Mouse (Mus musculus) kidney, adult 9 months (tissue): ENCODE results near the gene Sstr5.

Experiments used
- DNase-seq: peaks from one replicate; pipeline ENCODE4 v3.0.0; 2022

Gene Sstr5

DNA sequence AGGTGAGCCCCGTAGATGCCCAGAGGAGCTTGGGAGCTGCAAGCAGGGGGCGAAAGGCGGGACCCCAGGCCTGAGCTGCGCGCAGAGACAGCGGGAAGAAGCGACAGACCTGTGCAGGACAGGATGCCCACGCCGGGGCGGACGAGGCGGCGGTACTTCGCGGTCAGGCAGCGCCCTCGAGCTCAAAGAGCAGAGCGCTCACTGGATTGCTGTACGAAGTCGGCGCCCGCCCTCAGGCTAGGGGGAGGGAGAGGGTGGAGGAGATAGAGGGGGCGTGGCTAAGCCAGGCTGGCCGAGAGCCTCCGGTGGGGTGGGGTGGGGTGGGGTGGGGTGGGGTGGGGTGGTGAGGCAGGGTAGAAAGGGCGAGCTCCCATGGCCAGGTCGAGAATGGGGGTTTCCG is at the start of gene Sstr5:
Sstr5 (minus strand) TSS at position 276 of the 400 bp plus-strand sequence.
- no peak for DNase-seq

DNA sequence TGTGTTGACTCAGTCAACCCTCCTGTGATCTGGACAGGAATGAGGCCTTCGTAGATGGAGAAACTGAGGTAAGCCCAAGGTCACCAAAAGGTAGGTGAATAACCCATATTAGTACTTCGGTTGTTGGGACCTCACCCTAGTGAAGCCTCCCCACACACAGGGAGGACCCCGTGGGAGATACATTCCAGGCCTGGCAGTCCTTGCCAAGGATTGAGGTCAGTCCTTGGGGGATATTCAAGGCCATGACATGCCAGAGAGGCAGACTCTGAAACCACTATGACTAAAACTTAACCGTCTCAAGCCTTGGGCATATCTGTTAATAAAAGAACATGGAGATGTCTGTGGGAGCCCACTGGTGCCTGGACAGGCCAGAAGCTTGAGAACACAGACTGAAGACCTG is 44.7 kb upstream of the Sstr5 start:
- DNase-seq = no peak

DNA sequence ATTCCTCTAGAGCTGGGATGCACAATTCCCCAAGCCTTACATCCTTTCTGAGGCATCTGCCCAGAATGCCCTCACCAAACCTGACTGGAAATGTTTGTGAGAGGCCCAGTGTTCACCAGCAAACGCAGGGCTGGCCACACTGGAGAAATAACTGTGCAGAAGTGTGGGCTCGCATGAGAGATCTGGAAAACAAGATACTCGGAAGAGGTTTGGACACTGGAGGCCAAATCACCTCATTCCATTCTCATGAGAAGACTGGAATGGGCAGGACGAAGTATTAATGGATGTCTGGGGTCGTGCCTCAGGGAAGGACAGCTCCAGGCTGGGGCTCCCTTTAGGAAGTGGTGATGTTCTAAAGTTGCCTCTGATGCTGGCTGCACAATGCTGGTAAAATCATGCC is 43.6 kb upstream of the Sstr5 start:
- no peak for DNase-seq

DNA sequence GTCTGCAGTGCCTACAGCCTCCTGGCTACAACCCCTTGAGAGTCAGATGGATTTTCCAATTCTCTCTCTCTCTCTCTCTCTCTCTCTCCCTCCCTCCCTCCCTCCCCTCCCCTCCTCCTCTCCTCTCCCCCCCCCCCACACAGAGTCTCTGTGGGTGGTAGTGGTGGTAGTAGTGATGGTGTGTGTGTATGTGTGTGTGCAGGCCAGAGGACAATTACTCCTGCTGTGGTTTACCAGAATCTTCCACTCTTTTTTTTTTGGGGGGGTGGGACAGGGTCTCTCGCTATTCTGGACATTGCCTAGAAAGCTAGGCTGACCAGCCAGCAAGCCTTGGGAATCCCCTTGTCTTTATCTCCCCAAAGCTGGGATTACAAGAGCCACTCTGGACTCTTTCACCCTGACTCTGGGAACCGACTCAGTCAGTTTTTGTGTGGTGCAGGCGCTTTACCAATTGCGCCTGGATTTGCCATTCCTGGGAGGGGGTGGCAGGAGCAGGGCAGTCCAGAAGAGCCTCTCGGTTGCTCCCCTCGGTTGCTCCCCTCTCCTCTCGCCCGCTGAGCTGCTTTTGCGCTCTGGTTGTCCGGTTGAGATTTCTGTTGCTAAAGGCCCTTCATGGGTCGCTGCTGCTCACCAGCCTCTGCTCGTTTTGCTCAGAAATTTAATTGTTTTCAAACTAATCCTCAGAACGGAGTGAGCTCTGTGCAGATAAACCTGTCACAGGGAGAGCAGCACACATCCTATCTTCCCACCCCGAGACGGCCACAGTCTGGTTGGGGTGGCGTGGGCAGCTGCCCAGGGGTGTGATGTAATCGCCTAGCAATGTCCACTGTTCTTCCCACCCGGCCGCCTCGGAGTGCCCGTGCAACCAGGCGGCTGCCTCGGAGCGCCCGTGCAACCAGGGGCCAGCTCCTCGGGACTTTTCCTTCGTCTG is 42.1 kb upstream of the Sstr5 start:
- DNase-seq = no peak

DNA sequence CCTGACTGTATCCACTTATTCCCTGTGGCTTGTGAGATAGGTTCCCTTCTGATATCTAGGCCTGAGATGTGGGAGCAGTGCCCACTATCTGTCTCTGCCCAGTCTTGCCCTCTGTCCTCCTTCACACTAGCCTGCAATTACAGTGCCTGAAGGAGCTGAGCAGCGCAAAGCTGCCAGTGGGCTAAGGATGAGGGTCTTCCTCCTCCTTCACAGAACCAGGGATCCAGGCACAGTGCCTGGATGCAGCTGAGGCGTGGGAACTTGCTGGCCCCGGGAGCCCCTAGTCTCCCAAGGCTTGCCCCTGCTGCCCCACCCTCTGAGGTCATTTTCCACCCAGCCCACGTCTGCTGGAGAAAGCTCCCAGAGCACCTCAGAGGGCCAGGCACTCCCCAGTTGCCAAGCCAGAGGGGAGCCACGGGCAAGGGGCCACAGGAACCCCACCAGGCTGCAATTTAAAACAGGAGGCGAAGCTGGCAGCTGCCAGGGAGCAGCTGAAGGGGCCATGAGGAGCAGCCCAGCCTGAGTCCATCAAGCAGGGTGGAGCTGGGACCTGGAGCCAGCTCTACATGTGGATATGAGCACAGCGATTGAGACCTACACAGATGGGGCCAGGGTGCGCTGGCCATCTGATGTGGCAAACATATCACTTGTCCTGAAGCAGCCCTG is 33.4 kb upstream of the Sstr5 start:
- no peak for DNase-seq

DNA sequence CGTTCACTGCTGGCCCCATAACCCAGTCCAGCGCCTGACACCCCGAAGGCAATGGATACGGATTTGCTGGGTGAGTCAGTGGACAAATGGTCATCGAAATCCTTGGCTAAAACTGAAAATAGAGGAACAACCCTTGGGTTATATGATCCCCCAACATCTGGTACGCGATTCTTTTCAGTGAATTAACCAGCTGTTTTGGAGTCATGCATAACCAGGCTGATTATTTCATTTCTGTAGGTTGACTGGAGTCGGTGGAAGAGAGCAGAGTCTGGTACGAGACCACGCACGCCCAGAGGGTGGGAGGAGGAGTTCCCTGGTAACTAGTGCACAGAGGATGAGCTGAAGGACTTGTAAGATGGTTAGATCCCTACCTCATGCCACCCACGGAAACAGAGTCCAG is 25.0 kb upstream of the Sstr5 start:
- DNase-seq = no peak

DNA sequence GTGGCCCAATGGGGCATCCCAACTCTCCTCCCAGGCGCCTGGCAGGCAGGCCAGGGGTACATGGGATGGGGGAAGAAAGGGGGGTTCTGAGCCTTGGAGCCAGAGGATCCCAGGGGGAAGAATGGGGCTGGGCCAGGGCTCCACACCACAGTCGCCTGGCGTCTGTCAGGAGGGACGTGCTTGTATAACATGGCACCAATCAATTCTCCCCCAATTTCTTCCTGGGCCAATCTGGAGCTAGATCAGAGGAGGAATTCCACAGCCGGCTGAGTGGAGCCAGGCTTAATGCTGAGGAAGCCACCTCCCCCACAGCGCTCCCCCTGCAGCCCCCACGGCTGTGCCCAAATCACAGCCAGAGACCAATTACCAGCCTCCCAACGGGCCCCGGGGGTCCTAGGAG is 23.4 kb upstream of the Sstr5 start:
- no peak for DNase-seq

DNA sequence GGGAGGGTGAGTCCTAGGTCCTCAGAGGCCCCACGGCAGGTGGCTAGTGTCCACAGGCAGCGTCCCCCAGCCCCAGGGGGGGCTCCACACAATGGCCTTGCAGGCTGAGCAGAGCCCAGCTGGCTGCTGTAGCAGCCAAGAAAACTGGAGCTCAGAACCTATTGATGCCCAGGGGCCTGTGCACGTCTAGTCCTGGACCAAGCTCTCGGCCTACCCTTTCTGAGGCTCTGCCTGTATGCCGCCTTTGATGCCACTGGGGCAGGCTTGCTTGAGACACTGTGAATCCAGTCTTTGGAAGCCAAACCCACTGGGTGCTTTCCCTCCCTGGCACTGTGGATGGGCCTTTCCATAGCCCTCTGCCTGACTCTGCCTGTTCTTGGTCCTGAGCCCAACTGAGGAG is 22.4 kb upstream of the Sstr5 start:
- DNase-seq = no peak

DNA sequence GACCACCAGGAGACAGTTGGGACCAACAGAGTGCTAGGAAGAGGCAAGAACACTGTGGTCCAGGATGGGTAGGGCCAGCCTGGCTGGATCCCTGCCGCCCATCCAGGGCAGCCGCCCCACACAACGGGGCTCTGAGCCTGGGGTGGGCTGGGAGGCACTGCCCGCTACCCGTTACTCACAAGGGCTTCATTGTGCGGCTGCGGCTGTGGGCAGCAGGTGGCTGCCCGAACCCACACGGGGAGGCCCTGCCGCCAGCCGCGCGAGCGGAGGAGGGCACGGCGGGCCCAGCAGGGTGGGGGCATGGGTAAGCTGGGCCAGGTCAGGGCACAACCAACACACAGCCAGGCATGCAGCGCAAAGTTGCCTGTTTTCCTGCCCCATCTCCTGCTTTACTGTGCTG is 21.1 kb upstream of the Sstr5 start:
- no peak for DNase-seq

DNA sequence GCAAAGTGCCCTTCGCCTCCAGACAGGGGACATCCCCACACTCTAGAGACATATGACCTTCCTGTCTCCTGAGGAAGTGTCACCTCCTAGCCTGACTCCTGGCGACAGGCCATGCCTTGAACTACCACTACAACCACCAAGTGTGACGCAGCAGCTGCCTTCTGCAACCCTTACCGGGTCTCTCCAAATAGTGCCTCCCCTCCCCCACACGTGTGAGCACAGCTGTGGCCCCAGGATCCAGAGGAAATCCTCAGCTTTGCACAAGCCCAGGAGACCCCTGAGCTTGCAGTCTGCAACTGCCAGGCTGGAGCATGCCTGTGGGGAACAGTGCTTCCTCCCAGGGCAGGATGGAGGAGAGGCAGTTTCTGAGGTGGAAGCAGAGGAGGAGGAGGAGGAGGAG is 19.2 kb upstream of the Sstr5 start:
- DNase-seq = no peak

DNA sequence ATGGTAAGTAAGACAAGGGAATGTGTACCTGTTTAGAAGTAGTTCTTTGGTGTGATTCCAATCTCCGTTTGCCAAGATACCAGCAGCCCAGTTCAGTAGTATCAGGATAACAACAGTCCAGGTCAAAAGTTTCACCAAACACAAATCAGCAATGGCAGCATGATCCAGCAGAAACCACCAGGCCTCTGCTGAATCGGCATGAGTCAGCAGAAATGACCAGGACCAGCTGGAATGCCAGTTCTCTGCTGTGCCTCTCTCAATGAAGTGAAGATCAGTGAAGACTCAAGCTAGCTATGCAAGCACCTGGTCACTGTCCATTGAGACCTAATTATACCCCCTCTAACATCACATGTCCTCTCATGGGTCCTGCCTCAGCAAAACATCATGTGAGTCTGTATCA is 17.0 kb upstream of the Sstr5 start:
- DNase-seq = no peak

DNA sequence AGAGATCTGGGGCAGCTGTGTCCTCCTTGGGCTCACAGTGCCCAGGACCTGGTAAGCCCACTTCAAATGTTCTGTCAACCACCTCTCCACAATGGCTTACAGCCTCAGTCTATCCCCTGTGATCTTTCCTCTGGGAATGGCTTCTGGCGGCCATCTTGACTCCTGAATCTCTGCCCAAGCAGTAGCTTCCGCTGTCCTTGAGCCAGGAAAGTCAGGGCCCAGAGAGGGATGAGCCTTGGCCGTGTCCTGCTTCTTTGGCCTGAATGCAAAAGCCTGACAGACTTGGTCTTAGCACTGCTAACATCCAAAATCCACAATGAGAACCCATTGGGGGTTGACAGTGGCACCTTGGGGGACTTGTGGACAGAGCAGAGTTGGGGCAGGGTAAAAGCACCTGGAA is 14.8 kb upstream of the Sstr5 start:
- no peak for DNase-seq

DNA sequence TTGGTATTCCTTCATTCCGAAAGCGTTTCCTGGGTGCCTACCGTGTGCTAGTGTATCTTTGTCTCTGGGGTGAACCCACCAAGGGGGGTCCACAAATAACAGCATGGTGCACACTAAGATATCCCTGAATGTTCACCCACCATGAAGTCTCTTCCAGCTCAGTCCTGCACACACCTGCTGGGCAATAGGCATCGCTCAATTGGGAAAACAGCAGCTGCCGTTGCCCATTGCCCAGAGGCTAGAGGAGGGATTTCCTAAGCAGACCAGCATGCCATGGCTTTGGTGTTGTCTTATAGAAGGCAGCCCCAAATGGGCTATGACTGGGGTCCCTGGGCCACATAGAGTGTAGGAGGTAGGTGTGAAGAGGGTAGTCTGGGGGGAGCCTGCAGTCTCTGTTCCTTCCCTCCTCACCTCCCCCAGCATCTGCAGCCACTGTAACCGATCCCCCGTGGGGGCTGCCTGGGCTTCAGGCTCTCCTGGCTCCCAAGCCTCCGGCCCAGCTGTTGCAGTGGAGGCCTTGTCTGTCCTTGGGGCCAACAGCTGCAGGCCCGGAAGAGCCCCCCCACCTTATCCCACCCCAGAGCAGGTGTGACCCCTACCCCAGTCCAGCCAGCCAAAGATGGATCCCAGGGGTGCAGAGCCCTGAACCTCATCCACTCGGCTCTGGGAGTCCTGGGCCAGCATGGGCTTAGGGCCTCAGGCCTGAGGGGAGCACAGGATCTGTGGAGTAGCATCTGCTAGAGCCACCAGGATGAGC is 13.2 kb upstream of the Sstr5 start:
- DNase-seq = no peak

DNA sequence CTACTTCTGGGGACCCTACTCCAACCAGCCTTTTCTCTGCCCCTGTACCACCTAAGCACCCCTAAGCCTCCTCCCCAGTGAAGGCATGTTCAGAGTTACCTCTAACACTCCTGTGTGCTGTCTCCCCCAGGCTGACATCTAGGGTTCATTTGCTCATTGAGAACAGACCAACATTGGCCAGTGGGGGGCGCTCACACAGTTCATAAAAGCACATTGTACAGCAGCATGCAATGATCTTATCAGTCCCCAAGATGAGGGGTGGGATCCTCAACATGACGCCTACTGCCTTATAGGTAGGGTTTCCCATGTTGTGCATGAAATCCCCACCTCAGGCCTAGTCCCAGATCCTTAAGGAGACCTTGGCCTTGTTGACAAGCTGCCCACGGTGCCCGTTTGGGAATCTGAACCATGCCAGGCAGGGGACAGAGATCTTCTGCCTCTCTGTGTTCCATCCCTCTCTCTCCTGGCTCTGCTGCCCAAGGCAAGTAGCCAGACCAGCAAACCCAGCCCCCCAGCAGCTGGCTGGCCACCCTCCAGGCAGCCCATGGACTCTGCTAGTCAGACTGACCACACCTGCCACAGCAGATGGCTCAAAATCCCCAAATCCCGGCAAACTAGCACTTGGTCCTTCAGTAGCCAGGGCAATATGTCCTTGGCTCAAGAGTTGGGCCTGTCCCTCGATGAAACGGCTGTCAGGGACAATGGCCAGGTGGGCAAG is 11.9 kb upstream of the Sstr5 start:
- peak; percentile 17 for DNase-seq

DNA sequence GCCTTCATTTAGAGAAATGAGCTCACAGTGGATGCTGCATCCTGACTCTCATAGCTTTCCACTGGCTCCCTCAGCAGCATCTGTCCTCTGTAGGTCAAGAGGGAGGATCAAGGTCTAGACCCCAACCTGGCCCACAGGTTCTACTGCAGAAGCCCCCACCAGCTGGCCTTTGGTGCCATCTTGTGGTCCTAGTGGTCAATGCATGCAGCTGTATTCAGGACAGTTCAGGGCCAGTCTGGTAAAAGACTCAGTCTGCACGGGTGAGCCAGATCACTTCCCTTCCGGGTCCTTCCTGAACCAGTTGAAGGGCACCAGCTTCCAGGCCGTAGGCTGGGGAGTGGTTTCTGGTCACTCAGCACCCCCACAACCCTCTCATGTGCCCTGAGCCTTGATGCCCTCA is 10.7 kb upstream of the Sstr5 start:
- DNase-seq = peak; percentile 55

DNA sequence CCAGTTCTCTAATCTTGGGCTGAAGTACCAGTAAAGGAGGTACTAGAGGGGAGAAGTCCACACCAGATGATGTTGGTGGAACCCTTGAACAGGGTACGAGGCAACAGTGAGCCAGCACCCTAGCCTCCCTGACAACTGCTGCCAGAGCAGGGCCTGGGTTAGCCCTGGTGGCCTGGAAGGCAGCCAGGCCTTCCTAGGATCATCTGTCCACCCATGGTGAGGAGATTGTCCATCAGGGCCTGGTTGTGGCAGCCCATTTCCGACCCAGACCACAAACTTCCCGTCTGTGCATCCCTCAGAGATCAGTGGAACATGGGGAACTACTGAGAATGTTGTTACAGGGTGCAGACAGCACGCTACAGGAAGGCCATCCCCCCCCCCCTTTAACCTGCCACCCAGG is 5.5 kb upstream of the Sstr5 start:
- DNase-seq = no peak

DNA sequence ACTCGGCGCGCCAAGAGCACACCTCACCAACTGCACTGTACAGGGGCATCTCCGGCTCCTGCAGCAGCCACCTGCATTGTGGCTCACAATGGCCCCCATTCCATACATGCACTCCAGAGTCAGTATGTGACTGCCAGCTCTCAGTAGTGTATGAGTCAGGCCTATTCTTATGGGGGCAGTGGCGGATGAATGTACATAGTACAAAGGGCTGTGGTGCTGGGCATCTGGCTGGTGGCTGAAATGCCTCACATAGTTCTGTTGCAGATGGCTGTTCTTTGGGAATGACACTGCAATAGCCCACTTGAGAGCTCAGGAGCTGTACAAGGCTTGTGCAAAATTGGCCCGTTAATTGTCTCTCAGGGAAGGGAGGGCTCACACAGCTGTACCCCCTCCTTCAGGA is 15.0 kb downstream of the Sstr5 start:
- DNase-seq = no peak

DNA sequence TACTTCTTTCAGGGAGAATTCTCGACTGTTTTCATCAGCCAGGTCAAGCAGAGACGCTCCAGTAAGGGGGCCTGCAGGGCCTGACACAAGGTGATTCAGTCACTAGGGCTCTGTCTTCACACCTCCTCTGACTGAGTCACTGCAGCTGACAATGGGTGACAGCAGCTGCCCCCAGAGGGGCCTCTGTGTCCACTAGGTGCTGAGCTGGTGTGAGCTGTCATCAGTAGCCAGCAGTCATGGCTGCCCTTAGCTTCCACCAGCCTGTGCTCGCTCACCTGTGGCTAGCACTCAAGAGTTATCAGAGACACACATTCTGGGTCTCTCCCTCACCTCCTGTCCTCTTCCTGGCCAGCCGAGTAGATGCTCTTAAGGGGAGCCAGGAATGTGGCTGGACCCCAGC is 16.3 kb downstream of the Sstr5 start:
- DNase-seq = no peak

DNA sequence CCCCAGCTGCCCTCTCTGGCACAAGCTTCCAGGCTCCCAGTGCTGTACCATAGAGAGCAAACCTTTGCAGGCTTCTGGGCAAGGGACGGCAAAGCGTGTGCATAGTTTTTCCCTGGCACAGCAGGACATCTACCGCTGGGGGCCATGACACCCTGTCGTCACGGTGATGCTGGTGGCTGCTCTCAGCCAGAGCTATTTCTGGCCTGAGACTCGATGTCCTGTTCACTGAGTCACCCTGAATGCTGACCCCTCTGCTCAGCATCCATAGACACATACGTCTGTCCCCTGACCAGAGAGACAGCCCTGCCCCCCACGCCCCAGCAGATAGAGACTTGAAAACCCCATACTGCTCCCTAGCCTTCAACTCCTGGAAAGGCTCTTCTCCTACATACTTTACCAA is 16.9 kb downstream of the Sstr5 start:
- DNase-seq = no peak

DNA sequence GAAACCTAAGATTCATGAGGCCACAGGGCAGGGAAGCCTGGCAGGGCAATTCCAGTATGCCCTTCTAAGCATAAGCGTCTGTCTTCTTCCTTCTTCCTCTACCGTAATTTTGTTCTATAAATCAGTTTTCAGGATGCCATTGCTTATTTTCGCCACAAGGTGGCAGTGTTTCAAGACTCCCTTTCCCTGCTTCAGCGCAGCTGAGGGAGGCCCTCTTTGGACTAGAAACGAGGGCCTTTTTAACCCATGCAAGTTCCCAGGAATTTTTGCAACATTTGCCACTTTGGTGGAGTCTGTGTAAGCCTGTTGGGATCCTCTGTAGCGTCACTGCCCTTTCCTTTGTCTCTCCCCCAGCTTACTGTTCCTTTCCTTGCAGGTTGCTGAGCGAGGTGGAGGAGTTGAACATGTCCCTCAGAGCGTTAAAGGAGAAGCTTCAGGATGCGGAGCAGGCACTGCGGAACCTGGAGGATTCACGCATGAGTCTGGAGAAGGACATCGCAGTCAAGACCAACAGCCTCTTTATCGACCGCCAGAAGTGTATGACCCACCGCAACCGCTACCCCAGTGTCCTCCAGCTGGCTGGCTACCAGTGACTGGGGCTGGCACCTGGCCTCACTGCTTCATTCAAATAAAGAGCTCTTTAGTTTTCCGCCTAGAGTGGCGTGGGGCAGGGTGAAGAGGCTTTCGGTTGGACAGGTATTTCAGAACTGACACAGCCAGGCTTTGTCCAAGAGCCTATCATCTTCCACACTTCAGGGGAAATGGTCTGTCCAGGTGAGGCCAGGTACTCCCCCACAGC is 20.9 kb downstream of the Sstr5 start:
- DNase-seq = peak; percentile 56

DNA sequence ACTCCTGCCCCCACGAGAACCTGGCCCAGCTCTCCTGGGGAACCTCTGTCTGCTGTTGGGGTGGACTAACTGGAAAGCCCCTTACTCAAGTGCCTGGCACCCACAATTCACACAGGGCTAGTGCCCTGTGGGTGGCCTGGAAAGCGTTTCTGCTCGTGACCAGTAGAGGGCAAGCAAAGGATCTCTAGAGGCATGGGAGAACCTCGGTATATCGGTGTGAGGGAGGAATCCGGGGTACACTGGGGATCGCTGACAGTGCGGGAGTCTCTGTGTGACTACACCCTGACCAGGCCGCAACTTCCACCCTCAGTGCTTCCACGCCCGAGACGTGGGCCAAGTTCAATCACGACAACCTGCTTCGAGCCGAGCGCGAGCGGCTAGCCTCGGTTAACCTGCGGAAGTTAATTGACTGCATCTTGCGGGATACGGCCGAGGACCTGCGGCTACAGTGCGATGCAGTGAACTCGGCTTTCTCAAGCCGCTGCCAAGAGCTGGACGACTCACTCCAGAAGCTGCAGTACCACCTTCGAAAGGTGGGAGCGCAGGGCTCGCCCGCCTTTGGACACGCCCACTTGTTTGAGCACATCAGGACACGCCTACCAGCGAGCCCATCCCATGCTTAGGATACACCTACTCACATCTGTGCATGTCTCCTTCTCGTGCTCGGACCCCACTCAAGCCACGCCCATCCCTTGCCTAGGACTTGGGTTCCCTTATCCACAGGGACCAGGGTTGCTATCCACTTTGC is 22.6 kb downstream of the Sstr5 start:
- DNase-seq = peak; percentile 74
